Mouse (Mus musculus): ENCODE results near the gene Sec31b.

Sec31b gene

DNA sequence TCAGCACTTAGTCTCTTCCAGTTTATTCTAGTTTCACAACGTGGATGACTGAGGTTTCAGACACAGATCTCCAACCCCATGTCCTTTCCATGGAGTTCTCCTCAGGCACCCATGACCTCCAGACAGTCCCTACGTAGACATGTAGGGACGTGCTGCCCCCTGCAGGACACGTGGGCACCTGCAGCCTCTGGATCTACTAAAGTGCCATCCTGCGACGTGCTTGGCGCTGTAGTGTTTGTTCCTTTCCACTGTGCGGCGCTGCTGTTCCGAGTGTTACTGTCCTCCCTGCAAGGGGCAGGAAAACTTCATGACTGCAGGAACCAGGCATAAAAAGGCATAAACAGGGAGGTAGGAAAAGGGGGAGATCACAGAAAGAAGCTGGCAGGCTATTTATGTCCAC is 71.5 kb downstream of the Sec31b start:
- DNase-seq = peak; percentile 90 to 92
